Mouse (Mus musculus) brain, embryonic 14.5 days (tissue): ENCODE measurements at regions not wholly inside any gene's neighbourhood (a gene's known extent, or its start where the extent isn't known, plus 50 kb on each side); places are given as distances from the start of the nearest gene placed in this dataset.

Experiments
- CTCF ChIP-seq: fragments of 200-500 bp; IDR thresholded peaks from 2 replicates; pipeline ENCODE4 v1.5.1; 2012; ENCODE audit warnings: inconsistent platforms, mild to moderate bottlenecking, moderate library complexity, borderline replicate concordance; ENCODE audit not compliant: insufficient read depth, insufficient read length; ENCODE audit errors: extremely low read depth
- POLR2A ChIP-seq: fragments of 200-500 bp; IDR thresholded peaks from 2 replicates; pipeline ENCODE4 v1.6.1; 2012; ENCODE audit warnings: mild to moderate bottlenecking, inconsistent platforms, borderline replicate concordance; ENCODE audit not compliant: poor library complexity, insufficient read depth, insufficient read length, severe bottlenecking; ENCODE audit errors: extremely low read depth

GRCm38 (mm10) chr14:86307806-86308205 lies 833.2 kb downstream of the Diaph3 start:
- peak; percentile 71 for TF ChIP-seq CTCF
- no peak for TF ChIP-seq POLR2A
